Mouse (Mus musculus) layer of hippocampus, postnatal 10 days (tissue): ENCODE results near the gene Rab4b. TPM values are rescaled to one million over a fixed set of nuclear protein-coding genes. Genes with fewer than 3 reads are reported as not detected.

Source experiments
- DNase-seq, 2 experiments: peaks; one replicate each; pipeline ENCODE4 v3.0.0; 2021; ENCODE audit warnings: low spot score in 2 of 2
- total RNA-seq, 2 experiments: library from RNA; stranded (reverse); gene quantifications; 2 replicates each; pipeline ENCODE4 v1.2.3; 2021

The Rab4b gene
- total RNA-seq, 2 experiments from 2014 or later = 76.6 to 84.2 TPM

DNA sequence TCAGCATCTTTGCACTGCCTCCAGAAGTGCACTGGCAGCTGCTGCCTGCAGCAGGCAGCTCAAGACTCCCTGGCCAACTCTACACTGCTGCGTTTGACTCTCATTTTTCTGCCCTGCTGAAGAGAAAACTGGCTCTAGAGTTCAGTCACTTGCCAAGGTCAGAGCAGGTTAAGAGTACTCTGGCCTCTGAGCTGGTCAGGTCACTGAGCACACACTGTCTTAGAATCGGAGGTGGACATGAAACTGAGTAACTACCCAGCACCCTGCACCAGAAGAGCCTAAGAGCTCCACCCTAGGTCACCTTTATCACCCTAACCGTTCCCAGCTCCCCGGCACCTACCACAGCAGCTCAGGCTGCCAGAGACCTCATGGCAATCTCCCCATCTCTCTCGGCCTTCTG lies 7.3 kb upstream of the Rab4b start:
- DNase-seq = no peak

DNA sequence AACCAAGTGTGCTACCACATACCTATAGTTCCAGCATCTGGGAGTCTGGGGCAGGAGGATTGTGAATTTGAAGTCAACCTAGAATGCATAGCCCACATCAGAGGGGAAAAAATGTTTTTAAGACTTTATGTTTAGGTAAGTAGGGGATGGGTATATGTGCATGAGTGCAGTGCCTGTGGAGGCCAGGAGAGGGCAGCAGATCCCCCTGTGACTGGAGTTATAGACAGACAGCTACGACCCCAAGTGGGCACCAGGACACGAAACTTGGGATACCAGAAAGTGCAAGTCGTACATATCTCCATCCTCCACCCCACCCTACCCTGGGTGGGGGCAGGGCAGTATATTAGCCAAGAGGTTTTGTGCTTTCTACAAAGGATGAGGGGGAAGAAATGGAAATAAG lies 6.3 kb upstream of the Rab4b start:
- DNase-seq = peak in 1 of 2 experiments; percentile 45

DNA sequence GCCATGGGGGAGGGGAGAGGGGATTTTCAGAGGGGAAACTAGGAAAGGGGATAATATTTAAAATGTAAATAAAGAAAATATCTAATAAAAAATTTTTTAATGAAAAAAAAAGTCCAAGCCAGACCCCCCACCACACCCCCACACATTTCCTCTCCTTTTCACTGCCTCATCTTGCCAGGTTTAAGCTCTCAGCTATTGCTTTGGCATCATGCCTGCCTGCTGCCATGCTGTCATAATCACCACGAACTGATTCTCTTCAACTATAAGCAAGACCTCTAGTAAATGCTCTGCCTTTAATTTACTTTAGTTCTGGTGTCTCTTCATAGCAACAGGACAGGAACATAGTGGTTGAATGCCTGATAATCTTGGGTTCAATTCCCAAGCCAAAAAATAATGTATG lies 3.8 kb upstream of the Rab4b start:
- no peak for DNase-seq

DNA sequence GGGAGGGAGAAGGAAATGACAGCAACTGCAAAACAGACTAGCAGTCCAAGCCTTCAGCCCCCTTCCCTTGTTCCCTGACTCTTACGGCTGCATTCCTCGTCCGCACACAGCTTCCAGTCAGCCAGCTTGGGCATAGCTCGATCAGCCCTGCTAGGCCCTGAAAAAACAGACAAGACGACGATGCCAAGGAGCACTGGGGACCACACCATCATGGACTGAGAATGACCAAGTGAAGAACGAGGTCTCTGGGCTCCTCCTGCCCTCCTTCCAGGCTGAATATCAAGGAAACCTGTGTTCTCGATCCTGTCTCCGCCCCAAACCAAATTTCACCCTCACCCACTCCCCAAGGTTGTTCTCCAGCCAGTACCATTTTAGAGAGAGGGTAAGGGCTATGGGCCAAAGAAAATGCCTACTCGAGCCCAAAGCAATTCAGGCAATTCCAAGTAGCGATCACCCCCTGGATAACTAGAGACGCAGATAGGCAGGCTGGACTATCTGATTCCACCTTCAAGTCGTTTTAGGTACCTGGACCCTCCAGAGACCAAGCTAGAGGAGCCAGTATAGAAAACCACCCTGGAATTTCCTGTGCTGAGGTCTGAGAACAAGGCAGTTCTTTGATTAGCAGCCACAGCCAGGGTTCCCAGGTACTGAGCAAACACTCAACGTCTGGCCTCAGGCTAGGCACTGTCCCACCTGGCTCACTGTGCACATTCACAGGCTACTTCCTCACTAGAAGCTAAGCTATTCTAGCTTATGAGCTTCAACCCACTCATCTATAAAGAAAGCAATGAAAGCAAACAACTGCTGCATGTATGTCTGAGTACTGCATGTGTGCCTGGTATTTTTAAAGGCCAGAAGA lies 2.4 kb upstream of the Rab4b start, which contains the start of the genes Gm21983 and Mia:
Gm21983 (minus strand) TSS at position 250 of the 859 bp plus-strand sequence.
Mia (minus strand) TSS at position 321 of the 859 bp plus-strand sequence.
- DNase-seq = no peak

DNA sequence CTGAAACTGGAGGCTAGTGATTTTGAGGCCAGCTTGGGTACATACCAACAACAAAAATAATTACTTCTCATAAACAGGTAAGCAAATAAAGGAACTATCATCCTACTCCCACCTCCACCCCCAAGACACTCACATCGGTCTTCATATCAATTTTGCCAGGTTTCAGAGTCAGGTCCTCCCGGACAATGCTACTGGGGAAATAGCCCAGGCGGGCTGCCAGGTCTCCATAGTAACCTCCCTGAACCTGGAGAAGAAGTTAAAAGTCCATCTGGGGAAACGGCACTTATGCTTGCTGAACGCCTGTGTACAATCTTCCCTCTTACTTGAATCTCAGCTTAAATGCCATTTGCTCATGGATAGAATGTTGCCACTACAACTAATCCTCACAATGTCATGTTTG lies 1.3 kb upstream of the Rab4b start:
- no peak for DNase-seq

DNA sequence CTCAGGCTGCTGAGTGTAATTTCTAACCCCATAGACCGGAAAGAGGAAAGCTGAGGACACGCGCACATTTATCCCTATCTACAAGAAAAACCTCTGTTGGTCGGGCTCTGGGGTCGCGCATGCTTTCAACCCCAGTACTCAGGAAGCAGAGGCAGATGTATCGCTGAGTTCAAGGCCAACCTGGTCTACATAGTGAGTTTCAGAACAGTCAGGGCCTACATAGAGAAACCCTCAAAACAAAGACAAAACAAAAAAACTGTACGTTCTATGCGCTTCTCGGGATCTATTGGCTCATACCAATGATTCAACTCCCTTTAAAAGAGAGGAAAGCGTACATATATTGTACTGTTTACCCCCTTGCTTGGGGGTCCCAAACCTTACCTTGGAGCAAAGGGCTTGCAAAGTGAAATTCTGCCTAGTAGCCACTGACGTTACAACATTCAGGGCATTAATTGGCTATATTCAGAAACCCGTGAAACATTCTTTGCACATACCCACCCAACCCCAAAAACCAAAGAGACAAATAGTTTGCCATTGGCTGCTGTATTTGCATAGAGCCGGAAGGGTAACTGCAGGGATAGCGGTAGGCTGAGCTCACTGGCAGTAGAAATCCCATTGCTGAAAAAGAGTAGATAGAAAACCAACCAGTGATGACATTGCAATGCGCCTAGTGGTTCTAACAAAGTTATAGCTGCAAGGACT lies 672 bp upstream of the Rab4b start:
- no peak for DNase-seq

DNA sequence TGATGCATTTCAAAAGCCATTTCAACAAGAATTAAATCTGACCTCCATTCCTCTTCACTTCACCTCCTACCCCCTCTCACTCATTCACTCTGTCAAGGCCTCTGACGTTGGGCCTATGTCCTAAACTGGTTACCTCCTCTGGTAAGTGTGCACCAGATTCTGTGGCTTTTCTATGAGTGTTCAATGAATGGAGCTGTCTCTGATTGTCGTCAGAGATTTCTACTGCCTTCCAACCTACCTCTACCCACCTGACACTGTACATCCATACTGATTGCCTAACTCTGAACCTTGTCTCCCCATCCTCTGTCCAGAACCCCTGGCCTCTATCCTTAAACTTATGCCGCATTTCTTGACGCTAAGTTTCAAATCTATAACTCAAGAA lies 763 bp downstream of the Rab4b start:
- DNase-seq = no peak

DNA sequence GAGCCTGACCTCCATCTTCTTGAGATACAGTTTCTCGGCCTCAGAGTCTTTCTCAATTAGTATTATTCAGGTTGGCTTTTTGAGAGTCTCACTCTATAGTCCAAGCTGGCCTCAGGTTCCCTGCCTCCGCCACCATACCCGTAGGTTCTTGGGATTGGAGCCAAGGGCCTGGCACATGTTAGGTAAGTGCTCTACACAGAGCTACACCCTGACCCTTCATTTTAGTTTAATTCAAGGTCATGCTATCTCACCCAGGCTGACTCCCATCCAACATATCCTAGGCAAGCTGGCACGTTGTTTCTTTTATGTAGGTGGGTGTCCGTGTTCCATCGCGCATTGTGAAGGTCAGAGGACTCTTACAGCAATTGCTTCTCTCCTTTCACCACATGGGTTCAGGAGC lies 3.8 kb downstream of the Rab4b start:
- no peak for DNase-seq

DNA sequence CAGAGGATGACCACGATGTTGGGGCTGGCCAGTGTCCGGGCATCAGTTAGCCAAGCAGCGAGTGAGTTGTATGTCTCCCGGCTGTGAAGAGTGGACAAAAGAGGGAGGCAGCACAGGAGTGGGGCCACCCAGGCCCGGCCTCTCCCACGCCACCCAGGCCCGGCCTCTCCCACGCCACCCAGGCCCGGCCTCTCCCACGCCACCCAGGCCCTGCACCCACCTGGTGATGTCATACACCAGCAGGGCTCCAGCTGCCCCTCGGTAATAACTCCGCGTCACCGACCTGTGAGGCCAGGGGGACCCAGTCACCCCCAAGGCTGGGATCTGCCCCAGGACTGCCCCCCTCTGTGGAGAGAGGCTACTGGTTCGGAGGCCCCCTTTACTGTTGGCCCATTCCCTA lies 4.2 kb downstream of the Rab4b start:
- DNase-seq = no peak

DNA sequence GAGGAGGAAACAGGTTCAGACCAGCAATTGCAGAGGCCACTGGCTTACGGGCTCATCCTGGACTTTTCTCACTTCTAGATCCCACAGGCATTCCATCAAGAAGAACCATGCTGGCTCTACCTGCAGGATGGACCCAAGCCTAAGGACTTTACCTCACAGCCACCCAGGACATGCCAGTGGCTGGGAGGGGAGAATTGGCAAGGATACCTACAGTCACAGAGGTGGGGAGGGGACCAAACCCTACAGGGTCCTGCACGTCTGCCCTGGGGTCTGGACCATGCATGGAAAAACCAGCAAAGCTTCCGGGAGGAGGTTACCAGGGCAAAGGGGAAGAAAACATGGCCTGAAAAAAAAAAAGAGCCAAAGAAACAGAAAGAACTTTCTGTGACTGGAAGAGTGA lies 7.7 kb downstream of the Rab4b start:
- no peak for DNase-seq

DNA sequence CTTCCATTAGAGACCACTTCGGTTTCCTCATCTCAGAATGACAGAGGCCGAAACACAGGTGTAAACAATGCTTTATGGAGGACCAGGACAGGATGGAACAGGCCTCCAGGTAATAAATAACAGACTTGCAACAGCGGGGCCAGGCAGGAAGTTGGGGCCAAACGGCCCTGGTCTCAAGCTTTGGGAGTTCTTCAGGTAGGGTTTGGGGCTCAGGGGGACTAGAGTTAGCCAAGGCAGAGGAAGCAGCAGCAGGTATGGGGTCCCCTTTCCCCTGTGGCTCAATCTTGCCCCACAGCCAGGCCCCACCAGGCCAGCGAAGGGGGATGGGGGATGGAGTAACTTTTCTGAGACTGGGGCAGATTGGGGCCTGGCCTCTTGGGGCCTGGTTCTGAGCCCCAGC lies 10.3 kb downstream of the Rab4b start:
- DNase-seq = no peak

DNA sequence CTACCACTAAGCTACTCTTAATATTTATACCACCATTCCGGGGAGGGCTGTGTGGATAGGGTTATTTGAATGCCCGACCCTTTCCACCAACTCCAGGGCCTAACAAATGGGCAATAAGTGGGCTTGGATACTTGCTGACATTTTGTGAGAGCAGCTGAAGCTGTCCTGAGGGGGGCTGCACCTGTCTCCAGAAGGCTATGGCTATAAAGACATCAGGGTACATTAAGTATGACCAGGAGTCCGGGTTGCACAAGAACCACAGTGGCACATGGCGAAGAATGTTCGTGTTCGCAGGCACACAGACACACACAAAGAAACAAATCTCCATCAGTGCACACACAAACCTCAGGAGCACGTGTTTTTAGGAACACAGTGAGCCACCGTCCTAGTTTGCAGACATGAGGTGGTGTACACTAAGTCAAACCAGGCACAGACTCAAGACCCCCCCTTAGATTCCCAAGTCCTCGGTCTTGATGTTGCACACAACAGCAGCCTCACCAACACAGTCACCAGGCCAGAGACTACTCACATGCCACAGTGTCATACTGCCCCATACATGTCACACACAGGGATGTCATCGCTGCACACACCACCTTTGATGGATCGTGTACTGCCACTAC lies 11.1 kb downstream of the Rab4b start:
- DNase-seq = no peak

DNA sequence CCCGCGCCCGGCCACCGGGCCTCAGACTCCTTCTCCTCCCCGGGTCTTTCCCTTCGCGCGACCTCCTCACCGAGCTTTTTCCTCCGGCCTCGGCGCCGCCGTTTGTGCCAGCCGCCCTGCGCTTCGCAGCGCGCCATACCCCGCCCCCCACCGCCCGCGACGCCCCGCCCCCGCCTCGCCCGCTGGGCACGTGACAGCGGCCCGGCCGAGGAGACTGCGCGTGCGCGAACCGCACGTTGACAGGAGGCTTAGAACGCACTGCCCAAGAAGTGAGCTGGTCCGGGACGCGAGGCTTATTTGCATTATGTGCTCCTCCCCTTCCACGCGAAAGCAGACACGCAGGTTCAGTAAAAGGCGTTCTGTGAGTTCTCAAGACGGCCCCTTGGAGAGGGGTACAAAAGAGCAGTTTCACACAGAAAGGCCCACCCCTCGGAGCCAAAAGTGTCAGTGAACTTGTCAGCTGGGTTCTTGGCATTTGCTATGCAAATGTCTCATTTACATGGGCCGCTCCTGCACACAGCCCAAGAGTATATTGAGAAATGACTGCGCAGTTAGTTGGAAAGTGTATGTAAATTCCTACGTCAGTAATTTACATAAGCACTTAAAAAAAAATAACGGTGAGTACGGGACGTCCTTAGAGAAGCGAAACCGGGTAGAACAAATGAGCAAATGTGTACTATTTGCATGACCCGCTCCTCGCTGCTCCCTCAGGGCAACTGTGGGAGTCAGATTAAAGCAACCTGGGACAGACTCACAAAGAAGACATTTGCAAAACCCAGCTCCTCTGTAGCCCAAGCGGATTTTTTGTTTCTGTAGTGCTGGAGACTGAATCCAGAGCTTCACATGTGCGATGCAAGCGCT lies 11.9 kb downstream of the Rab4b start, which contains the start of gene Egln2:
Egln2 (minus strand) TSS at position 189 of the 861 bp plus-strand sequence.
- peak; percentile 95 for DNase-seq

DNA sequence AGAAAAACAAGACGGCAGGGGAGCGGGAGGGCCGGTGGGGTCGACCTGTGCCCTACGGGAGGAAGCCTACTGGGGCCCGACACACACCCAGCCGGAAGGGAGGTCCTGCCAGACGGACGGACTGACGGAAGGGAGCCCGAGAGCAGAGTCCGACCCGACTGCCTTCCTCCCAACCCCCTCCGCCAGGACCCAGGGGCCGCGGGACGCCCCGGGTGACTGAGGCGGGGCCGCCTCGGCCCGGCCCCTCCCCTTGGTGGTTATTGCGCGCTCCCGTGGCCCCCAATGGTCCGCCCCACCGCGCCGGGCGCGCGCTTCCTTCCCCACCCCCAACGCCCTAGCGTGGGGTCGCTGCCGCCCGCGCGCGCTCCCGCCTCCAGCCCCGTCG lies 12.5 kb downstream of the Rab4b start:
- peak; percentile 81 to 88 for DNase-seq

DNA sequence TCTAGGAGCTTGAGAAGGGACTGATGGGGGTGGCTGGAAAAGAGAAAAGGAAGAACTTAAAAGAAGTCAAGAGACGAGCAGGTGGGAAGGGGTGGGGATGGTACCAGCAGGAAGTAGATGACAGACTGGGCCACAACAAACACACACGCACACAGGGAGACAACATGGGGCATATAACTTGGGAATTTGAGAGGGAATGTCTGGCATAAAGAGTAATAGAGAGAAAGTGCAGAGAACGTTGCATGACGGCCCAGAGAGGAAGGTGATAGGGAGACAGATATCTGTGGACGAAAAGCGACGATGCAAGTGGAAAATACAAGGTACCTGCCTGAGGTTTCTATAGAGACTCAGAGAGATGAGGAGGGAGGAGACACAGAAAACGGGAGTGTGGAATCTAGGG lies 13.0 kb downstream of the Rab4b start:
- DNase-seq = no peak

DNA sequence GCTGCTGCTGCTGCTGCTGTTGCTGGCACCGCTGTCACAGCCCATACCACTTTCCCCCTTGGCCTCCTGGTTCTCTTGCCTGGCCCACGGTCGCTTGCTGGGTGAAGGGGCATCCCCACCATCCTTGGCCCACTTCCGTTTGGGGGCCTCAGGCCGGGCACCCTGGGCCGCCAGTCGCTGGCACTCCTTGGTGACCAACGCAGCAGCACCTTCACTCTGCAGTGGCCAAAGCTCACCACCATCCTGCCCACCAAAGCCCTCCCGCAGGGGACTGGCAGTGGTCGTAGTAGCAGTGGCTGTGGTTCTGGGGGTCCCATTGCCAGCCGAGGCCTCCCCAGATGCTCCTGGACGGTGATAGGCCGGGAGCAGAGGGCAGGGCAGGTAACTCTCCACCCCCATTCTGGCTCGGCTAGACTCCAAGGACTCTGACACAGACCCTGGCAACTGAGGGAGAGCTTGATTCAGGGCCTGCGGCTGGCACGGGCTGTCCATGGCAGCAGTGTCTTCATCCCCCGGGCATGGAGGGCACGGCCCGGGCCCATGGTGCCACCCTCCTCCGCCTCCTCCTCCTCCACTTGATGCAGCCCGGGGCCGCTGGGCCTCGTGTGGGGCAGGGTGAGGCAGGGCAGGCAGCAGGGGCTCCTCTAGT lies 13.6 kb downstream of the Rab4b start:
- no peak for DNase-seq

DNA sequence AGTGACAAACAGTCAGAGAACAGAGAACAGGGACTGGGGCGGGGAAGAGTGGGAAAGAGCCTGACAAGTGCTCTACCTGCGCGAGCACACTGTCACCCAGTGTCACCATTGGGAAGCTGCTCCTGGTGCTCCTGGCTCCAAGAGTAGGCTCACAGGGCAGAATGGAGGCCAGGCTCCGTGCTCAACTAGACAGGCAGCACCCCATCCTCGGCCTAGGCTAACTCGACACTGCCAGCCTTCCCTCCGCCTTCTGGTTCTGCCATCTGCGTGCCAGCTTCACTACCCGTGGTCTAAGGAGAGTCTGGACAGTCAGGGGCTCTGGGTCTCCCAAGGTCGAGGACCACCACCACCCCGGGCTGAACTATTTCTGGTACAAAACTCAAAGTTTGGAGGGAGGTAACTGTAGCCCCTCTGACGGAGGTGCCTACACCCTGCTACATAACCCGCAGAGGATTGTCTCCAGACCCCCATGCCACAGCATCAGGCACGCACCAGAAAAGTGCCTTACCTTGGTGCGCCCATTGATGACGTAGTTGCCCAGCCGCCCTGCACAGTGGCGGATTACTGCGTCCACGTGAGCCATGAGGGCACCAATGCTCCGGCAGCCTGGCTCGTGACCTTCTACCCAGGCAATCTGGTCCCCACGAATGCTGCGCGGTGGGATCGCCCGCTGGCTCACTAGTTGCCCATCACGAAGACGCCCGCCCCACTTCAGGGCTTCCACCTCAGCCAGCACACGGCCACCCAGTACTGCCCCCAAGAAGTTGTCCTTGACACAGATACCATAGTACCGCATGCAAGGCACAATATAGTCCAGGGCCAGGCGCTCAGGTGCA lies 14.4 kb downstream of the Rab4b start:
- peak in 1 of 2 experiments; percentile 71 for DNase-seq

DNA sequence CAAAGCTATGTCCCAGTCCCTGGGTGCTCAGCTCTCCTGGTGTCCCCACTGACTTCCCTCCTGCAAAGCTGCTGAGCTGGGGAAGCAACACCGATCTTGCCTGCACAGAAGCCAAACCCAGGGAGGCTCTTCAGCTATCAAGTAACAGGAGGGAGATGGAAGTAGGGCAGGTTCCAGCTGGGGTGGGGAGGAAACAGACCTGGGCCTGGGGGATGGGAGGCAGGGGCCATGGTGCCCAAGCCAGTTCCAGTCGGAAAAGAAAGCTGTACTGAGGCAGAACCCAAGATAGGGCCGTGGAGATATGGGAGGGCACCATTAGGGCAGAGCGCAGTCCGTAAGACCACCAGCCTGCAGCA lies 15.3 kb downstream of the Rab4b start:
- no peak for DNase-seq

DNA sequence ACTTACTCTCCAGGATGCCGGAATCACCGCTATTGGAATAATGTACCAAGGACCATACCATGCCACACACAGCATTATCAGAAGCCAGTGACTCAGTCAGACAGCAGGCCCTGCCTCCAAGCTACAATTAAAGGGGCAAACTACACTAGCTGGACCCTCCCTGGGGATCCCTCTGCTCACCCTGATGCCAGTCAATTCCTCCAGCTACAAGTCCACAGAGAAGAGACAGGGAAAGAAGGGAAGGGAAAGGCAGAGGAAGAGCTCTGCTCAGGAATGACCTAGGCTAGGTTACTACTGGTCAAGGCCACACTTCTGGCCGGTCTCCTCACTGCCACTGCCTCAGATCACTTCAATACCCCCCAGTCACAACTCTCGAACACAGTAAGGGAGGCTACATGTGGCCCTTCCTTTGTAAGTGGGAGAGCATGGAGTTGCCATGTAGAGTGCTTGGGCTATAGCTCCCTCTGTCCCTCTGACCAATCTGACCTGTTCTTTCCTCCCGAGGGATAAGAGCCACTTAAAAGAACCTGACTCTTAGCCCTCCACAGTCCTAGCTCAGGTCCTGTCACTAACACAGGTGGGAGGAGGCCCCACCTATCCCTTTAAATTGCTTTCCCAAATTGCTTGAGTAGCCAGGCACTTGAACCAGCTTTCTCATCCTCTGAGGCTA lies 15.8 kb downstream of the Rab4b start:
- DNase-seq = no peak
